Mouse (Mus musculus) small intestine, adult 2 months (tissue): ENCODE results near the gene Uaca.

Source experiments
- CTCF ChIP-seq: fragments of 200-500 bp; IDR thresholded peaks from 2 replicates; pipeline ENCODE4 v1.5.1; 2012; ENCODE audit warnings: low read depth, mild to moderate bottlenecking, control low read depth, inconsistent platforms, low read length, moderate library complexity, mixed read lengths; ENCODE audit not compliant: insufficient replicate concordance, insufficient read length; ENCODE audit errors: extremely low read depth
- POLR2A ChIP-seq: fragments of 200-500 bp; IDR thresholded peaks from 2 replicates; pipeline ENCODE4 v1.6.1; 2012; ENCODE audit warnings: low read depth, mild to moderate bottlenecking, control low read depth, inconsistent platforms, low read length, moderate library complexity

GRCm38 (mm10) chr9:60829610-60830009 lies 35.3 kb downstream of the Uaca start:
- no peak for TF ChIP-seq POLR2A
- no peak for TF ChIP-seq CTCF
